Mouse (Mus musculus) heart, embryonic 11.5 days (tissue): Measurements from ENCODE around the gene Klhl6. TPM values are rescaled to one million over a fixed set of nuclear protein-coding genes. Genes with fewer than 3 reads are reported as not detected.

Experiments used
- ATAC-seq: fragments of 200-750 bp; cut with Nextera tagmentation; replicated peaks from 2 replicates; pipeline ENCODE4 v1.8.0; 2017; ENCODE audit warnings: moderate library complexity; ENCODE audit not compliant: insufficient number of reproducible peaks, low FRiP score, low TSS enrichment
- H3K27ac ChIP-seq: fragments of 300-500 bp; sonication (generic); 2 replicates; pipeline ENCODE4 v1.5.1; 2014; ENCODE audit warnings: mild to moderate bottlenecking, low read depth, low read length
- H3K27me3 ChIP-seq: fragments of 300-500 bp; sonication (generic); 2 replicates; pipeline ENCODE4 v1.6.1; 2014; ENCODE audit warnings: mild to moderate bottlenecking, low read length, mixed read lengths; ENCODE audit not compliant: control insufficient read depth, insufficient read depth
- H3K36me3 ChIP-seq: fragments of 300-500 bp; sonication (generic); 2 replicates; pipeline ENCODE4 v1.6.1; 2014; ENCODE audit warnings: mild to moderate bottlenecking, low read length, moderate library complexity, mixed read lengths; ENCODE audit not compliant: control insufficient read depth, insufficient read depth
- H3K4me1 ChIP-seq: fragments of 300-500 bp; sonication (generic); 2 replicates; pipeline ENCODE4 v1.6.1; 2014; ENCODE audit warnings: low read length; ENCODE audit not compliant: control insufficient read depth, insufficient read depth
- H3K4me2 ChIP-seq: fragments of 300-500 bp; sonication (generic); 2 replicates; pipeline ENCODE4 v1.6.1; 2014; ENCODE audit warnings: mild to moderate bottlenecking, moderate library complexity
- H3K4me3 ChIP-seq: fragments of 300-500 bp; sonication (generic); 2 replicates; pipeline ENCODE4 v1.5.1; 2014; ENCODE audit warnings: low read depth, low read length
- H3K9ac ChIP-seq: fragments of 300-500 bp; sonication (generic); 2 replicates; pipeline ENCODE4 v1.6.1; 2014; ENCODE audit warnings: mild to moderate bottlenecking, low read depth, low read length, moderate library complexity
- H3K9me3 ChIP-seq: fragments of 300-500 bp; sonication (generic); replicated peaks from 2 replicates; pipeline ENCODE4 v1.6.1; 2016; ENCODE audit warnings: low read length; ENCODE audit not compliant: control insufficient read depth
- WGBS: fragments of 180-500 bp; shearing (Covaris S2); extraction: QIAGEN DNeasy Blood & Tissue Kit; methylation state at CpG from one replicate; pipeline ENCODE4 v1.1.7; 2014; ENCODE audit not compliant: insufficient replicate concordance; 5-methylcytosine and 5-hydroxymethylcytosine counted together
- polyA plus RNA-seq: library from polyadenylated mRNA; unstranded; fragments of >200 nt; fragmentation: Nextera tagmentation; extraction: Ambion mirVana; gene quantifications from 2 replicates; pipeline ENCODE4 v1.2.1, GENCODE M21; 2014

Klhl6 gene
- polyA plus RNA-seq, 1 experiment from 2014 or later, result 29.2 TPM

DNA sequence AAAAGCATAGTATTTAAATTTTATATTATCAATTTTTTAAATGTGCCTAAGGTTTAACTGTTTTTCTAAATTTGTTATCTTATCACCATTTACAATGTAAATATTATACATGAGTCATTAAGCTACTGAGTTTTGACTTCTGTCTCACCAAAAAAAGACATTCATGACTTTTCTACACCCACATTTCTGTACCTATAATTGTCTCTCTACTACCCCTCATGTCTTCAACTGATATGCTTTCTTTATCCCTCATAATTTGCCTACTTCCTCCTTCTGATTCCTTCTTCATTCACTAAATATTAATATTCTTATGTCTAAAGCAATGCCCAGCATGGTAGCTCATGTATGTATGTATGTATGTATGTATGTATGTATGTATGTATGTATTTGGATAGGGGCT is 13.0 kb upstream of the Klhl6 start:
- Histone ChIP-seq H3K9ac (no peak overlapping the region), H3K27me3 (no peaks in the 10 kb centered on the region), H3K4me1 (no peaks in the 10 kb centered on the region), H3K4me3 (no peak overlapping the region), H3K27ac (no peak overlapping the region), H3K9me3 (no peaks in the 10 kb centered on the region), H3K36me3 (no peaks in the 10 kb centered on the region), H3K4me2 (no peak overlapping the region)
- no peak for ATAC-seq

- no peaks in the 10 kb centered on the region; the same call in 1 of the 2 replicates for H3K9me3 ChIP-seq
- H3K9ac ChIP-seq, result no peak overlapping the region
- H3K27me3 ChIP-seq, result no peaks in the 10 kb centered on the region
- H3K4me1 ChIP-seq, result no peaks in the 10 kb centered on the region
- H3K4me2 ChIP-seq, result no peak overlapping the region
- WGBS, result 74% methylated on average over 3 of the region's 3 CpGs
- no peak for ATAC-seq
- H3K27ac ChIP-seq, result no peak overlapping the region
- H3K36me3 ChIP-seq, result no peaks in the 10 kb centered on the region
- H3K4me3 ChIP-seq, result no peak overlapping the region
These were observed 10.4 kb upstream of the Klhl6 start for GRCm38 (mm10) chr16:19993278-19993677.

DNA sequence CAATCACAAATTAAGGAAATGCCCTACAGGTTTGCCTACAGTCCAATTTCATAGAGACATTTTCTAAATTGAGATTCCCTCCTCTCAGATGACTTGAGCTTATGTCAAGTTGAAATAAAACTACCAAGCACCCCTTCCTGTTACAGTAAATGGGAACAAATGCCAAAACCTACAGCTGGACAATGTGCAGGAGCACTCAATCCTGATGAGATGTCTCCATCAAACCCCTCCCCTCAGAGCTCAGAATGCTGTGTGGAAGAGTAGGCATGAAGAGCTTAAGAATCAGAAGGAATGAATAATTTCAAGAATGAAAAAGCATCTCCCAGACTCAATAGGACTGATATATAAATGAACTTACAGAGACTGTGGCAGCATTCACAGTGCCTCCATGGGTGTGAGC is 7.7 kb upstream of the Klhl6 start:
- no peaks in the 10 kb centered on the region for H3K27me3 ChIP-seq
- H3K4me1 ChIP-seq, result no peaks in the 10 kb centered on the region
- no peaks in the 10 kb centered on the region for H3K36me3 ChIP-seq
- H3K4me3 ChIP-seq, result no peak overlapping the region
- no peak overlapping the region for H3K4me2 ChIP-seq
- H3K27ac ChIP-seq, result no peak overlapping the region
- ATAC-seq, result no peak
- no peak overlapping the region for H3K9ac ChIP-seq
- H3K9me3 ChIP-seq, result no peaks in the 10 kb centered on the region; the same call in 1 of the 2 replicates

GRCm38 (mm10) chr16:19987589-19987988 is 4.8 kb upstream of the Klhl6 start:
- H3K9me3 ChIP-seq, result no peaks in the 10 kb centered on the region; the same call in 1 of the 2 replicates
- no peak for ATAC-seq
- no peaks in the 10 kb centered on the region for H3K36me3 ChIP-seq
- H3K9ac ChIP-seq, result no peak overlapping the region
- H3K4me1 ChIP-seq, result no peaks in the 10 kb centered on the region
- H3K27me3 ChIP-seq, result no peaks in the 10 kb centered on the region
- H3K27ac ChIP-seq, result no peak overlapping the region
- H3K4me2 ChIP-seq, result no peak overlapping the region
- 73% methylated on average over 2 of the region's 2 CpGs for WGBS
- H3K4me3 ChIP-seq, result no peak overlapping the region

DNA sequence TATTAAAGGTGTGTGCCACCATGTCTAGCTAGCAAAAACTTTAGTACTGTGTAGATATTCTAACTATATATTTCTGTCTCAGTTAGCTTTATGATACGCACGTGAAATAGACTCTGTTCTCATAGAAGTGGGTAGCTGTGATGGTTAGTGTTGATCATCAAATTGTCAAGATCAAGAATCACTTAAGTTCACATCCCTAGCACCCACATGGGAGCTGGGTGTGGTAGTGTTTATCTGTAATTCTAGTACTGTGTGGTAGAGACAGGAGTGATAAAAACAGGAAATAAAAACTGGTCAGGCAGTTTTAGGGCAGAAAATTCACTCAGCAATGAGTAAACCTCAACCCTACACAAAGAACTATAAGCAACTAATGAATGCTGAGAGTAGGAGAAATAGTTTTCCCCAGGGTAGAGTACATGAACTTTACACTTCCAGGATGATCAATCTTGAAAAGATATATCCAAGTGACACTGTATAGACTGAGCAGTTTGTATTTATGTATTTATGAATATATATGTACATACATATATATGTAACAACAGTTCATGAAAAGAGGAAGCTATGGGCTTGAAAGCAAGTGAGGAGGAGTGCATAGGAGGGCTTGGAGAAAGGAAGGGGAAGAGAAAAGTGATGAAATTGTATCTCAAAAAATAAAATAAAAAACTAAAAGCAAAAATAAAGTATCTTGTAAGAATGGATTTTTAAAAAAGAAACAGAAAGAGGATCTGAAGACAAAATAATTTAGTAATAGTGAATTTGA is 2.2 kb upstream of the Klhl6 start:
- H3K9ac ChIP-seq, result no peak overlapping the region
- no peaks in the 10 kb centered on the region for H3K27me3 ChIP-seq
- H3K36me3 ChIP-seq, result no peaks in the 10 kb centered on the region
- H3K9me3 ChIP-seq, result no peaks in the 10 kb centered on the region; the same call in 1 of the 2 replicates
- WGBS, result 69% methylated on average over 2 of the region's 2 CpGs
- no peak overlapping the region for H3K27ac ChIP-seq
- no peak overlapping the region for H3K4me2 ChIP-seq
- ATAC-seq, result no peak
- H3K4me3 ChIP-seq, result no peak overlapping the region
- H3K4me1 ChIP-seq, result no peaks in the 10 kb centered on the region

DNA sequence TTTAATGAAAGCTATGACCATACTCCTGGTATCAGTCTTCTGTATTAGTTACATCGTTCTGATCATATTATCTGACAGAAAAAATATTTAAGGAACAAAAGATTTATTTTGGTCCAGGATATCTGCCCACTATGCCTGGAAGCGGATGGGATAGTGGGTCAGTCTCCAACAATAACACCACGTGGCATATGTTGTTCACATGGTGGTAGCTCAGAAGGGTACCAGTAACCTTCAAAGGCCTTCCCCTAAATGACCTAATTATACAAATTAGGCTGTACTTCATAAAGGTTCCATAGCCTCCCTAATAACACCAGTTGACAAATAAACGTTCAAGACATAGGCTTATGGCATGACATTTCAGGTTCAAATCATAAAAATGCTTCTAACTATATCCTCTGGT is 722 bp upstream of the Klhl6 start:
- Histone ChIP-seq H3K4me1 (no peaks in the 10 kb centered on the region), H3K4me2 (no peak overlapping the region), H3K27me3 (no peaks in the 10 kb centered on the region), H3K9ac (no peak overlapping the region), H3K27ac (no peak overlapping the region), H3K9me3 (no peaks in the 10 kb centered on the region), H3K4me3 (no peak overlapping the region), H3K36me3 (no peaks in the 10 kb centered on the region)
- no peak; the same call in 1 of the 2 replicates for ATAC-seq
- 66% methylated on average over 4 of the region's 4 CpGs for whole genome bisulfite sequencing

DNA sequence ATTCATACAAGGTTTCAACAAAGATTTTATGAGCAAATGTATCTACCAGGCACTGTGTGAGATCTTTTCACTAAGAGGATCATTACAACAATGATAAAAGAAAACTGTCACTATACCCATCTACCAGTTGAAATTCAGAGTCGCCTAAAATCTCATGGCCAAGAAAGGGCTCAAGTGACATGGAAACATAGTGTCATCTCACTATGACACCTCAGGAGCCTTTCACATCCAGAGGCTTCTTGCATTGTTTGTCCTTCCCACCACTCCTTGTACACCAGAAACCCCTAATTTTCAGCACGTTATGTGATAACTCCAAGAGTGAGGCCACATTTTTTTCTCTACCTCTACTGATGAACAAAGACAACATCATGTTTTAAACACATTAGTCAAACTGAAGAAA is 1.2 kb downstream of the Klhl6 start:
- Histone ChIP-seq H3K9ac (peak overlapping the region; percentile 43; the same call in 1 of the 2 replicates), H3K36me3 (no peaks in the 10 kb centered on the region), H3K27me3 (no peaks in the 10 kb centered on the region), H3K4me2 (peak overlapping the region; percentile 60), H3K27ac (peak overlapping the region; percentile 41; the same call in 1 of the 2 replicates), H3K4me1 (no peaks in the 10 kb centered on the region), H3K4me3 (peak overlapping the region; percentile 41), H3K9me3 (no peaks in the 10 kb centered on the region)
- WGBS, result 48% methylated on average over 2 of the region's 2 CpGs
- no peak for ATAC-seq

GRCm38 (mm10) chr16:19981006-19981405 is 1.8 kb downstream of the Klhl6 start:
- ATAC-seq, result no peak

DNA sequence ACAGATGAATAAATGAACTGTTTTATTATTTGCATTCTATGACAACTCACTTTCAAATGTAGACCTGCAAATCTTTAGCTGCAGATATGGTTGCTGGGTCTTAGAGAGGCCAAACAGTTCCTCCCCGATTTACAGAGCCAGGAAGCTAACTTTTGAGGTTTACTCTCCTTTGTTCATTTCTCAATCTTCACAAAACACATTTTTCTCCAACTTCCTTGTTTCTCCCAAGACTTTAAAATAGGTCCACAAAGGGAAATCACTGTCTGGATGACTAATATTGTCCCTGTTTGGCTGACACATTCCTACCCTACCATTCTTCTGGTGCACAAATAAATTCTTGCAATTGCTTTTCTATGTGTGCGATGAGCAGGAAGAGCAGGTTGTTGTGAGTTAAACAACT is 3.1 kb downstream of the Klhl6 start:
- H3K27ac ChIP-seq, result no peak overlapping the region

More at GRCm38 (mm10) chr16:19981006-19981405, 1.8 kb downstream of the Klhl6 start:
- H3K4me2 ChIP-seq, result peak overlapping the region; percentile 50
- no peaks in the 10 kb centered on the region for H3K27me3 ChIP-seq
- H3K9me3 ChIP-seq, result no peaks in the 10 kb centered on the region
- WGBS, result 62% methylated on average over 3 of the region's 3 CpGs
- no peaks in the 10 kb centered on the region for H3K4me1 ChIP-seq
- H3K27ac ChIP-seq, result no peak overlapping the region
- peak overlapping the region; percentile 23; the same call in 1 of the 2 replicates for H3K4me3 ChIP-seq
- no peaks in the 10 kb centered on the region for H3K36me3 ChIP-seq
- no peak overlapping the region for H3K9ac ChIP-seq

More for the DNA sequence above, 3.1 kb downstream of the Klhl6 start:
- no peak for ATAC-seq
- Histone ChIP-seq H3K9me3 (no peaks in the 10 kb centered on the region), H3K4me2 (peak overlapping the region; percentile 50), H3K27me3 (no peaks in the 10 kb centered on the region), H3K36me3 (no peaks in the 10 kb centered on the region), H3K4me3 (no peak overlapping the region), H3K9ac (no peak overlapping the region), H3K4me1 (no peaks in the 10 kb centered on the region)
- WGBS, result 62% methylated on average over 2 of the region's 2 CpGs
